Mouse (Mus musculus) CD4-positive, CD25-positive, alpha-beta regulatory T cell, adult 4 months (primary cell): ENCODE data around the gene Rbm45. TPM values are rescaled to one million over a fixed set of nuclear protein-coding genes. Genes with fewer than 3 reads are reported as not detected.

Experiments used
- ATAC-seq: one replicate; pipeline ENCODE4 v1.8.0; 2017
- polyA plus RNA-seq, 2 experiments: library from polyadenylated mRNA; unstranded; fragments of 100-300 nt; shearing (Covaris generic); gene quantifications; one replicate each; pipeline ENCODE4 v1.2.1; 2017

The Rbm45 gene
- polyA plus RNA-seq, result 10 to 100 TPM in 1 of 2 experiments, 1 to 10 TPM in 1; 4.7 to 15.8 TPM

GRCm38 (mm10) chr2:76369821-76370655 is at the start of gene Rbm45:
Gene Rbm45, plus strand, starts transcription at chr2:76369984.
- peak; percentile 84 for ATAC-seq

GRCm38 (mm10) chr2:76320336-76320735 is 49.4 kb upstream of the Rbm45 start:
- no peak for ATAC-seq

- ATAC-seq, result no peak
Measured at GRCm38 (mm10) chr2:76323185-76323875, 46.5 kb upstream of the Rbm45 start.

- ATAC-seq, result no peak
Measured at GRCm38 (mm10) chr2:76324463-76324862, 45.3 kb upstream of the Rbm45 start.

- ATAC-seq, result no peak
Measured at GRCm38 (mm10) chr2:76326161-76326560, 43.6 kb upstream of the Rbm45 start.

- ATAC-seq, result no peak
Measured at GRCm38 (mm10) chr2:76330081-76330480, 39.7 kb upstream of the Rbm45 start.

GRCm38 (mm10) chr2:76332161-76332805 is 37.5 kb upstream of the Rbm45 start:
- ATAC-seq, result no peak

- ATAC-seq, result no peak
Measured at GRCm38 (mm10) chr2:76334596-76334995, 35.2 kb upstream of the Rbm45 start.

- ATAC-seq, result peak; percentile 43
Measured at GRCm38 (mm10) chr2:76338215-76339156, 31.3 kb upstream of the Rbm45 start, which contains the start of gene Pde11a. Gene Pde11a, minus strand, starts transcription at chr2:76338774.

GRCm38 (mm10) chr2:76342146-76342545 is 27.6 kb upstream of the Rbm45 start:
- no peak for ATAC-seq

GRCm38 (mm10) chr2:76347839-76348238 is 21.9 kb upstream of the Rbm45 start:
- ATAC-seq, result no peak

- no peak for ATAC-seq
Measured at GRCm38 (mm10) chr2:76360226-76360625, 9.6 kb upstream of the Rbm45 start, which contains the start of gene Cyct. Gene Cyct, minus strand, starts transcription at chr2:76360450.

- no peak for ATAC-seq
Measured at GRCm38 (mm10) chr2:76362111-76362510, 7.7 kb upstream of the Rbm45 start.

GRCm38 (mm10) chr2:76365811-76366210 is 4.0 kb upstream of the Rbm45 start:
- ATAC-seq, result no peak

GRCm38 (mm10) chr2:76367188-76367922 is 2.4 kb upstream of the Rbm45 start:
- ATAC-seq, result peak; percentile 44

GRCm38 (mm10) chr2:76368861-76369660 is 723 bp upstream of the Rbm45 start:
- ATAC-seq, result no peak

- ATAC-seq, result no peak
Measured at GRCm38 (mm10) chr2:76370656-76370922, 805 bp downstream of the Rbm45 start.

- no peak for ATAC-seq
Measured at GRCm38 (mm10) chr2:76372244-76372643, 2.5 kb downstream of the Rbm45 start.

GRCm38 (mm10) chr2:76374544-76375206 is 4.9 kb downstream of the Rbm45 start:
- ATAC-seq, result peak; percentile 73

GRCm38 (mm10) chr2:76378646-76379045 is 8.9 kb downstream of the Rbm45 start:
- no peak for ATAC-seq
